Mouse (Mus musculus) common myeloid progenitor, adult 5-6 weeks (primary cell): ENCODE measurements around the gene Dlst. TPM values are rescaled to one million over a fixed set of nuclear protein-coding genes. Genes with fewer than 3 reads are reported as not detected.
"Not testable (repeated sequence)": the region's sequence is repeated elsewhere in the genome, so short reads cannot be mapped to it uniquely, and the experiment has no call there.

Experiments
- ATAC-seq: replicated peaks from 2 replicates; pipeline ENCODE4 v1.8.0; 2016; ENCODE audit warnings: low read depth, mild to moderate bottlenecking, moderate TSS enrichment, inconsistent platforms; ENCODE audit not compliant: poor library complexity, severe bottlenecking
- total RNA-seq: library from RNA; stranded (forward); fragments of 200-1000, 187-1606 nt; gene quantifications from 2 replicates; pipeline ENCODE4 v1.2.3, GENCODE M21; 2017

The Dlst gene
- total RNA-seq, 1 experiment from 2014 or later = 185 TPM

GRCm38 (mm10) chr12:85112550-85113251, 2.1 kb downstream of the Dlst start:
- ATAC-seq = no peak

GRCm38 (mm10) chr12:85113337-85113736, 2.7 kb downstream of the Dlst start:
- no peak for ATAC-seq

GRCm38 (mm10) chr12:85113917-85114316, 3.3 kb downstream of the Dlst start:
- no peak for ATAC-seq

GRCm38 (mm10) chr12:85115678-85116077, 5.0 kb downstream of the Dlst start:
- ATAC-seq = no peak

- no peak for ATAC-seq
Measured at GRCm38 (mm10) chr12:85121806-85122459, 11.3 kb downstream of the Dlst start.

GRCm38 (mm10) chr12:85123108-85123530, 12.5 kb downstream of the Dlst start:
- ATAC-seq = peak; percentile 85

- peak; percentile 59 for ATAC-seq
Measured at GRCm38 (mm10) chr12:85123645-85124044, 13.0 kb downstream of the Dlst start.

- no peak for ATAC-seq
Measured at GRCm38 (mm10) chr12:85124751-85125150, 14.1 kb downstream of the Dlst start.

- peak; percentile 53 for ATAC-seq
Measured at GRCm38 (mm10) chr12:85126986-85127603, 16.5 kb downstream of the Dlst start.

- peak; percentile 38 for ATAC-seq
Measured at GRCm38 (mm10) chr12:85129426-85129978, 18.9 kb downstream of the Dlst start.

- ATAC-seq = no peak
Measured at GRCm38 (mm10) chr12:85131361-85131760, 20.7 kb downstream of the Dlst start.

- no peak for ATAC-seq
Measured at GRCm38 (mm10) chr12:85134043-85134794, 23.6 kb downstream of the Dlst start.

- ATAC-seq = no peak
Measured at GRCm38 (mm10) chr12:85135513-85136470, 25.2 kb downstream of the Dlst start.

GRCm38 (mm10) chr12:85136627-85137026, 26.0 kb downstream of the Dlst start:
- no peak for ATAC-seq

- ATAC-seq = no peak
Measured at GRCm38 (mm10) chr12:85140036-85140701, 29.5 kb downstream of the Dlst start.

- ATAC-seq = no peak
Measured at GRCm38 (mm10) chr12:85141096-85141495, 30.5 kb downstream of the Dlst start.

- peak; percentile 81 for ATAC-seq
Measured at GRCm38 (mm10) chr12:85142803-85143202, 32.2 kb downstream of the Dlst start.

GRCm38 (mm10) chr12:85144276-85144675, 33.6 kb downstream of the Dlst start:
- ATAC-seq = not testable (repeated sequence)

GRCm38 (mm10) chr12:85144821-85145220, 34.2 kb downstream of the Dlst start:
- no peak for ATAC-seq
